Comparison of ENCODE assay signal across 9 mouse cellular contexts in the genomic region with DNA sequence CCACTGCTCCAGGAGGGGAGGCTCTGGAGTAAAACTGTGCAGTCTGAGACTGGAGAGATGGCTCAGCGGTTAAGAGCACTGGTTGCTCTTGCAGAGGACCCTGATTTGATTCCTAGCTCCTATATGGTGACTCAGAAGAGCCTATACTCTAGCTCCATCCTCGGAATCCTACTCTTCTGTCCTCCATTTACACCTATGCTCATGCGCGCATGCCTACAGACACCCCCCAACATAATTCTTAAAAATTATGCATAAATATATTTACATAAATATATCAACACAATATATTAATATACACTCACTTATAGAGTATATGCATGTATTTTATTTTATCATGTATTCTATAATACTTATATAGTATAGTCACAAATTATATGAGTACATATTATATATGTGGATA. TPM values are rescaled to one million over a fixed set of nuclear protein-coding genes. Genes with fewer than 3 reads are reported as not detected.
DNase-seq lines count a peak whose midpoint lies in the region; ATAC-seq lines count a peak whose summit lies in the region.
"Had no signal": no experiment of that assay in that cellular context is flagged by ENCODE, and none has a peak within 500 bp of the region (broad histone marks: within the 10 kb centered on the region; RNA-seq: fewer than 3 reads in every experiment).

No protein-coding gene starts in this region.

- H3K27ac ChIP-seq in lung, embryonic 16.5 days (ENCODE audit: low read length) = no peak overlapping the region
- peak overlapping the region; percentile 55 for H3K27ac ChIP-seq in liver, embryonic 13.5 days
- no peak overlapping the region for H3K27ac ChIP-seq in stomach, embryonic 16.5 days (ENCODE audit: low read length)

- no peak for ATAC-seq in erythroblast, adult 5-6 weeks (replicated peaks; ENCODE audit: low FRiP score, poor library complexity, severe bottlenecking)
- peak; percentile 6; the same call in 1 of the 2 replicates for ATAC-seq in lung, embryonic 16.5 days (ENCODE audit: low read depth)
- ATAC-seq in liver, embryonic 13.5 days (ENCODE audit: low read depth) = no peak
- ATAC-seq in stomach, embryonic 16.5 days (ENCODE audit: insufficient read depth, low FRiP score) = peak; percentile 1; the same call in 1 of the 2 replicates

- no peaks in the 10 kb centered on the region for H3K27me3 ChIP-seq in erythroblast, embryonic 14.5 days (ENCODE audit: control insufficient read depth)
- H3K27me3 ChIP-seq in lung, embryonic 16.5 days (ENCODE audit: control insufficient read depth, insufficient read depth, low read depth, low read length) = no peaks in the 10 kb centered on the region
- no peaks in the 10 kb centered on the region for H3K27me3 ChIP-seq in liver, embryonic 13.5 days
- H3K27me3 ChIP-seq in stomach, embryonic 16.5 days (ENCODE audit: control insufficient read depth, insufficient read depth, low read length) = no peaks in the 10 kb centered on the region
- H3K27me3 ChIP-seq: Patski had no signal

- WGBS in lung, embryonic 16.5 days = 73% methylated on average over 4 of the region's 4 CpGs
- 76% methylated on average over 4 of the region's 4 CpGs for WGBS in liver, embryonic 13.5 days (ENCODE audit: insufficient replicate concordance)
- 78% methylated on average over 4 of the region's 4 CpGs for WGBS in stomach, embryonic 16.5 days

- peak overlapping the region; percentile 83 for H3K4me3 ChIP-seq in erythroblast, embryonic 14.5 days (replicated peaks)
- peak overlapping the region; percentile 69 for H3K4me3 ChIP-seq in lung, embryonic 16.5 days (ENCODE audit: low read length)
- no peak overlapping the region for H3K4me3 ChIP-seq in liver, embryonic 13.5 days (replicated peaks)
- H3K4me3 ChIP-seq in stomach, embryonic 16.5 days (replicated peaks; ENCODE audit: low read length) = peak overlapping the region; percentile 65

- no peak for DNase-seq in lung, postnatal 4 days
- DNase-seq in liver, embryonic 13.5 days = no peak
- DNase-seq in yolk sac, embryonic 10.5 days (ENCODE audit: low spot score) = no peak
- DNase-seq in c-Kit-positive CD71-positive TER-119-positive erythroid progenitor cells, embryonic 14.5 days (ENCODE audit: low spot score) = no peak

- H3K4me2 ChIP-seq in lung, embryonic 16.5 days (ENCODE audit: low read depth, low read length) = peak overlapping the region; percentile 81
- H3K4me2 ChIP-seq in liver, embryonic 13.5 days = peak overlapping the region; percentile 93
- H3K4me2 ChIP-seq in stomach, embryonic 16.5 days (ENCODE audit: low read depth, low read length) = peak overlapping the region; percentile 88

- H3K9me3 ChIP-seq in erythroblast, embryonic 14.5 days (ENCODE audit: control insufficient read depth, low read length) = no peaks in the 10 kb centered on the region
- H3K9me3 ChIP-seq in lung, embryonic 16.5 days (ENCODE audit: control insufficient read depth, low read length) = no peaks in the 10 kb centered on the region
- H3K9me3 ChIP-seq in liver, embryonic 13.5 days (replicated peaks) = no peaks in the 10 kb centered on the region
- no peaks in the 10 kb centered on the region for H3K9me3 ChIP-seq in stomach, embryonic 16.5 days (replicated peaks; ENCODE audit: control insufficient read depth, low read length)

- H3K4me1 ChIP-seq in erythroblast, embryonic 14.5 days (ENCODE audit: control insufficient read depth) = peaks cover 65% of the 10 kb centered on the region
- peaks cover 20% of the 10 kb centered on the region for H3K4me1 ChIP-seq in lung, embryonic 16.5 days (replicated peaks; ENCODE audit: control insufficient read depth, insufficient read depth, low read length)
- peaks cover 87% of the 10 kb centered on the region for H3K4me1 ChIP-seq in liver, embryonic 13.5 days (replicated peaks)
- peaks cover 10% of the 10 kb centered on the region for H3K4me1 ChIP-seq in stomach, embryonic 16.5 days (ENCODE audit: control insufficient read depth, insufficient read depth, low read length)

- H3K9ac ChIP-seq in lung, embryonic 16.5 days (ENCODE audit: low read length) = no peak overlapping the region
- peak overlapping the region; percentile 13; the same call in 1 of the 2 replicates for H3K9ac ChIP-seq in liver, embryonic 13.5 days
- no peak overlapping the region for H3K9ac ChIP-seq in stomach, embryonic 16.5 days (ENCODE audit: low read length)

- peaks cover 22% of the 10 kb centered on the region for H3K36me3 ChIP-seq in erythroblast, embryonic 14.5 days (ENCODE audit: control insufficient read depth)
- no peaks in the 10 kb centered on the region; the same call in 1 of the 2 replicates for H3K36me3 ChIP-seq in lung, embryonic 16.5 days (ENCODE audit: control insufficient read depth, insufficient read depth, low read length)
- H3K36me3 ChIP-seq in liver, embryonic 13.5 days = peaks cover 25% of the 10 kb centered on the region
- H3K36me3 ChIP-seq in stomach, embryonic 16.5 days (ENCODE audit: control insufficient read depth, insufficient read depth, low read length) = no peaks in the 10 kb centered on the region

RNA-seq across cellular contexts. Expression of gene Aunip, which starts 0.4 kb away (rescaled TPM):
- 0.18 and 0.29 TPM in 2 replicates for polyA plus RNA-seq in erythroblast, embryonic 14.5 days (2012)
- 4.0 and 7.3 TPM in 2 replicates for total RNA-seq in erythroblast, adult 5-6 weeks (2015; ENCODE audit: low replicate concordance)
- 6.8 and 8.4 TPM in 2 replicates for total RNA-seq in erythroblast, adult 5-6 weeks (2017; ENCODE audit: low replicate concordance)
- polyA plus RNA-seq in lung, embryonic 16.5 days (2015; fragmentation: Nextera tagmentation; extraction: Ambion mirVana) = 14.5 and 15.7 TPM in 2 replicates
- polyA plus RNA-seq in liver, embryonic 13.5 days (2015; fragmentation: Nextera tagmentation; extraction: Ambion mirVana) = 25.4 and 30.6 TPM in 2 replicates
- 10.0 and 11.8 TPM in 2 replicates for polyA plus RNA-seq in stomach, embryonic 16.5 days (2015; fragmentation: Nextera tagmentation; extraction: Ambion mirVana)

RNA-seq across cellular contexts. Expression of gene Paqr7, which starts 13.9 kb away (rescaled TPM):
- polyA plus RNA-seq in erythroblast, embryonic 14.5 days (2012) = 0.10 TPM in 1 of 2 replicates, not detected in the other
- total RNA-seq in erythroblast, adult 5-6 weeks (2015; ENCODE audit: low replicate concordance) = 1.7 and 4.4 TPM in 2 replicates
- total RNA-seq in erythroblast, adult 5-6 weeks (2017; ENCODE audit: low replicate concordance) = 2.1 and 7.8 TPM in 2 replicates
- polyA plus RNA-seq in lung, embryonic 16.5 days (2015; fragmentation: Nextera tagmentation; extraction: Ambion mirVana) = 6.9 and 8.7 TPM in 2 replicates
- polyA plus RNA-seq in liver, embryonic 13.5 days (2015; fragmentation: Nextera tagmentation; extraction: Ambion mirVana) = 6.5 and 7.4 TPM in 2 replicates
- polyA plus RNA-seq in stomach, embryonic 16.5 days (2015; fragmentation: Nextera tagmentation; extraction: Ambion mirVana) = 11.7 and 12.0 TPM in 2 replicates

RNA-seq across cellular contexts. Expression of gene Mtfr1l, which starts 24.8 kb away (rescaled TPM):
- 2.5 and 3.9 TPM in 2 replicates for polyA plus RNA-seq in erythroblast, embryonic 14.5 days (2012)
- 7.9 and 20.3 TPM in 2 replicates for total RNA-seq in erythroblast, adult 5-6 weeks (2015; ENCODE audit: low replicate concordance)
- 7.9 and 8.3 TPM in 2 replicates for total RNA-seq in erythroblast, adult 5-6 weeks (2017; ENCODE audit: low replicate concordance)
- polyA plus RNA-seq in lung, embryonic 16.5 days (2015; fragmentation: Nextera tagmentation; extraction: Ambion mirVana) = 110 and 111 TPM in 2 replicates
- polyA plus RNA-seq in liver, embryonic 13.5 days (2015; fragmentation: Nextera tagmentation; extraction: Ambion mirVana) = 53.7 and 59.2 TPM in 2 replicates
- polyA plus RNA-seq in stomach, embryonic 16.5 days (2015; fragmentation: Nextera tagmentation; extraction: Ambion mirVana) = 89.1 and 95.1 TPM in 2 replicates

RNA-seq across cellular contexts. Expression of gene Selenon, which starts 41.6 kb away (rescaled TPM):
- 0.05 and 0.08 TPM in 2 replicates for polyA plus RNA-seq in erythroblast, embryonic 14.5 days (2012)
- 6.3 and 7.9 TPM in 2 replicates for total RNA-seq in erythroblast, adult 5-6 weeks (2015; ENCODE audit: low replicate concordance)
- total RNA-seq in erythroblast, adult 5-6 weeks (2017; ENCODE audit: low replicate concordance) = 1.4 and 2.9 TPM in 2 replicates
- 9.7 and 10.4 TPM in 2 replicates for polyA plus RNA-seq in lung, embryonic 16.5 days (2015; fragmentation: Nextera tagmentation; extraction: Ambion mirVana)
- polyA plus RNA-seq in liver, embryonic 13.5 days (2015; fragmentation: Nextera tagmentation; extraction: Ambion mirVana) = 1.8 and 2.3 TPM in 2 replicates
- polyA plus RNA-seq in stomach, embryonic 16.5 days (2015; fragmentation: Nextera tagmentation; extraction: Ambion mirVana) = 7.9 and 8.0 TPM in 2 replicates

RNA-seq across cellular contexts. Expression of gene Stmn1, which starts 42.3 kb away (rescaled TPM):
- 45.6 and 68.9 TPM in 2 replicates for polyA plus RNA-seq in erythroblast, embryonic 14.5 days (2012)
- total RNA-seq in erythroblast, adult 5-6 weeks (2015; ENCODE audit: low replicate concordance) = 207 and 212 TPM in 2 replicates
- 201 and 236 TPM in 2 replicates for total RNA-seq in erythroblast, adult 5-6 weeks (2017; ENCODE audit: low replicate concordance)
- 1,638 and 1,729 TPM in 2 replicates for polyA plus RNA-seq in lung, embryonic 16.5 days (2015; fragmentation: Nextera tagmentation; extraction: Ambion mirVana)
- polyA plus RNA-seq in liver, embryonic 13.5 days (2015; fragmentation: Nextera tagmentation; extraction: Ambion mirVana) = 514 and 581 TPM in 2 replicates
- polyA plus RNA-seq in stomach, embryonic 16.5 days (2015; fragmentation: Nextera tagmentation; extraction: Ambion mirVana) = 1,080 and 1,153 TPM in 2 replicates

Comparison
In these comparisons a context has a peak if more than half of its experiments do, and no peak if none do; other contexts are left out.
1. ATAC-seq: peak in lung, embryonic 16.5 days (single experiment) and stomach, embryonic 16.5 days (single experiment); none in erythroblast, adult 5-6 weeks (single experiment) and liver, embryonic 13.5 days (single experiment).
2. RNA of gene Mtfr1l, which starts 24.8 kb away (polyA plus RNA-seq): 110 to 111 TPM in lung, embryonic 16.5 days, 89.1 to 95.1 TPM in stomach, embryonic 16.5 days and 53.7 to 59.2 TPM in liver, embryonic 13.5 days; 2.5 to 3.9 TPM in erythroblast, embryonic 14.5 days; every median in the first group is over 10 times any median in the second.
3. Peak in every context shown above with its lines, with median percentiles within 50 percentile points of each other: H3K4me2 ChIP-seq.